Mouse (Mus musculus): Measurements from ENCODE around the gene Nlrp2.

Gene Nlrp2

GRCm38 (mm10) chr7:5350935-5351334 lies at the start of gene Nlrp2:
Gene Nlrp2 (minus strand): TSS chr7:5351035.
- no peak for DNase-seq

GRCm38 (mm10) chr7:5366724-5367123 lies 15.9 kb upstream of the Nlrp2 start:
- no peak for DNase-seq

GRCm38 (mm10) chr7:5363599-5363998 lies 12.8 kb upstream of the Nlrp2 start:
- no peak for DNase-seq

GRCm38 (mm10) chr7:5350237-5350636 lies 598 bp downstream of the Nlrp2 start, which contains the start of gene Gm5065:
Gene Gm5065 (plus strand): TSS chr7:5350537.
- DNase-seq = no peak

- no peak for DNase-seq
Measured at GRCm38 (mm10) chr7:5327511-5327910, 23.3 kb downstream of the Nlrp2 start.

GRCm38 (mm10) chr7:5288281-5288680 lies 62.6 kb downstream of the Nlrp2 start:
- DNase-seq = no peak

GRCm38 (mm10) chr7:5263051-5263450 lies 87.8 kb downstream of the Nlrp2 start:
- no peak for DNase-seq

Measured in thymus, adult 18-20 months (tissue).